Mouse (Mus musculus) hindbrain, embryonic 12.5 days (tissue): ENCODE data around the gene Fras1. TPM values are rescaled to one million over a fixed set of nuclear protein-coding genes. Genes with fewer than 3 reads are reported as not detected.

ENCODE experiments used
- ATAC-seq: fragments of 200-750 bp; cut with Nextera tagmentation; 2 replicates; pipeline ENCODE4 v1.8.0; 2017; ENCODE audit warnings: moderate TSS enrichment; ENCODE audit not compliant: low FRiP score
- H3K27ac ChIP-seq: fragments of 300-500 bp; sonication (generic); 2 replicates; pipeline ENCODE4 v1.5.1; 2016; ENCODE audit warnings: mild to moderate bottlenecking
- H3K27me3 ChIP-seq: fragments of 300-500 bp; sonication (generic); 2 replicates; pipeline ENCODE4 v1.6.1; 2016; ENCODE audit warnings: mild to moderate bottlenecking
- H3K36me3 ChIP-seq: fragments of 300-500 bp; sonication (generic); 2 replicates; pipeline ENCODE4 v1.6.1; 2016; ENCODE audit warnings: mild to moderate bottlenecking
- H3K4me1 ChIP-seq: fragments of 300-500 bp; sonication (generic); 2 replicates; pipeline ENCODE4 v1.6.1; 2016
- H3K4me2 ChIP-seq: fragments of 300-500 bp; sonication (generic); replicated peaks from 2 replicates; pipeline ENCODE4 v1.6.1; 2016; ENCODE audit warnings: mild to moderate bottlenecking
- H3K4me3 ChIP-seq: fragments of 300-500 bp; sonication (generic); 2 replicates; pipeline ENCODE4 v1.5.1; 2016; ENCODE audit warnings: mild to moderate bottlenecking
- H3K9ac ChIP-seq: fragments of 300-500 bp; sonication (generic); 2 replicates; pipeline ENCODE4 v1.6.1; 2016; ENCODE audit warnings: mild to moderate bottlenecking, moderate library complexity
- H3K9me3 ChIP-seq: fragments of 300-500 bp; sonication (generic); replicated peaks from 2 replicates; pipeline ENCODE4 v1.6.1; 2016; ENCODE audit warnings: mild to moderate bottlenecking
- WGBS: fragments of 180-500 bp; shearing (Covaris S2); methylation state at CpG from one replicate; pipeline ENCODE4 v1.1.7; 2016; 5-methylcytosine and 5-hydroxymethylcytosine counted together
- polyA plus RNA-seq: library from polyadenylated mRNA; unstranded; fragments of >200 nt; fragmentation: Nextera tagmentation; extraction: Ambion mirVana; gene quantifications from 2 replicates; pipeline ENCODE4 v1.2.1, GENCODE M21; 2016

Fras1 gene
- polyA plus RNA-seq, 1 experiment from 2014 or later, result 13.4 TPM

DNA sequence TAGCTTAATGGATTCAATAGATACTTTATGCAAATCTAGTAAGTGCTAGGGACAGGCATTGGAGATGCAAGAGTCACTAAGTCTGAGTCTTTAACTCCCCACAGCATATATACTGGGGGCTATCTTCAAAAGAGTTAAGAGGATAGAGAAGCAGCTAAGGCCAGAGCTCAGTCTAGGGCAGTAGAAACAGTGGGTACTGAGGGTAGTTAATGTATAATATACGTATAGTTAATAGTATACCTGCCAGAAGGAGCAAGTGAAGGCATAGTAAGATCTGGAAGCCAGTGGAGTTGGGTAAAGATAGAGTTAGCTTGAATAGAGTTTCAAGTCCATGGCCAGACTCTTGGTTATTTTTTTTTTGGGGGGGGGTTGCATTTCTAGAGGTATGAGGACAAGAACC, 128.6 kb downstream of the Fras1 start:
- H3K9ac ChIP-seq, result no peak overlapping the region
- no peak overlapping the region for H3K4me3 ChIP-seq
- H3K36me3 ChIP-seq, result no peaks in the 10 kb centered on the region
- no peak overlapping the region for H3K4me2 ChIP-seq
- H3K27me3 ChIP-seq, result no peaks in the 10 kb centered on the region
- H3K27ac ChIP-seq, result no peak overlapping the region
- H3K9me3 ChIP-seq, result no peaks in the 10 kb centered on the region
- H3K4me1 ChIP-seq, result no peaks in the 10 kb centered on the region
- WGBS, result 82% methylated on average over 1 of the region's 1 CpGs
- no peak for ATAC-seq

DNA sequence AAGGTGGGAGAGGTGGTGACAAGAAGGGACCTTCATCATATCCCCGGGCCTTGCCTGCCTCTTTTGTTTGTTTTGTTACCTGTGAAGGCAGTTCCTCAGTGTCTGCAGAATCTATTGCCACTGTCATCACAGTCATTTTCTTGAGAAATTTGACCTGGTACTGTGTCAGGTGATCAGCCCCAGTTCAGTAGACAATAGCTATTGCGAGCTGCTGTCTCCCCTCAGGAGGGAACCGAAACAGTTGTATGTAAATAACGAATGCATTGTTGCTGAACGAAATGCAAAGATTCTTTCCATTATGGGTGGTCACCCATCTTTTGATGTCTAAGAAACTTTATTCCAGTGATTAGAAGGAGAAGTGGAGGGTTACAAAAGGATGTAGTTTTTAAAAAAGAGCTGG, 137.2 kb downstream of the Fras1 start:
- no peaks in the 10 kb centered on the region for H3K4me1 ChIP-seq
- 83% methylated on average over 5 of the region's 5 CpGs for WGBS
- no peak overlapping the region for H3K9ac ChIP-seq
- H3K27ac ChIP-seq, result no peak overlapping the region
- no peak for ATAC-seq
- H3K36me3 ChIP-seq, result no peaks in the 10 kb centered on the region
- H3K9me3 ChIP-seq, result no peaks in the 10 kb centered on the region
- no peak overlapping the region for H3K4me2 ChIP-seq
- no peaks in the 10 kb centered on the region for H3K27me3 ChIP-seq
- no peak overlapping the region for H3K4me3 ChIP-seq

DNA sequence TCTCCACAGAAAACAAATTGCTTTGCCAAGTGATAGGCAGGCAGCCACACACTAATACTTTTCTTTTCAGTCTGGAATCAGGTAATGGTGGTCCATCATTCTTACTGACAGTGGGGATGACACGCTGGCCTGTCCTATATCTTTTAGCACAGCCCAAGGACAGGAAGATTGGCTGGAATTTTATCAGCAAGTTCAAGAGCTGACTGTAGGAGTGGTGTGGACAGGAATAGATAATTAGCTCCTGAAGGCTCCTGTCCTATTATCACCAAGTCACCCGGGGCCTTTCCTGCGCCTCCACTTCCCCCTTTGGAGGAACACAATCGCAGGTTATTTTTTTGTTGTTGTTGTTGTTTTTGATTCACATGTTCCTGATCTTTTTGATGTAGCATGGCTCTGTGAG, 139.6 kb downstream of the Fras1 start:
- Histone ChIP-seq H3K27ac (no peak overlapping the region), H3K4me1 (no peaks in the 10 kb centered on the region), H3K4me2 (no peak overlapping the region), H3K4me3 (no peak overlapping the region), H3K9me3 (no peaks in the 10 kb centered on the region), H3K27me3 (no peaks in the 10 kb centered on the region), H3K36me3 (no peaks in the 10 kb centered on the region), H3K9ac (no peak overlapping the region)
- 83% methylated on average over 4 of the region's 4 CpGs for WGBS
- no peak for ATAC-seq

DNA sequence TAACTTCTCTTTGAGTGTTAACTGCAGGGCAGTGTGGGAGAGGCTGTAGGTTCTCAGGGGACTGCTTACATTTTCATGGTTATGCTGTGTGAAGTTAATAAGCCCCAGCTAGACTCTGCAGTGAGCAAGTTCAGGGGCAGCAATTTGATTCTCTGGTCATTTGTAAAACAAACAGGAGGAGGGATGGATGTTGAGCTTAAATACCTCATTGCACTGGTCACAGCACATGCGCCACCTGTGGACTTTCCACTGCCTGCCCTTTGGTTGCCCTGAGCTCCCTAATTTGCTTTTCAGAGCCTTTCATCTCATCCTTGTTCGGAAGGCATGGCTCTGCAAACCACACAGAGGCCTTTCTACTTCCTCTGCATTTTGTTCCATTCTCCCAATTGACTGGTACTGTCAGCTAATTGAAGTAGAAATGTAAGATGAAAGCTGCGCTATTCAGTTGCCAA, 142.1 kb downstream of the Fras1 start:
- H3K9ac ChIP-seq, result no peak overlapping the region
- no peak overlapping the region for H3K4me2 ChIP-seq
- H3K4me1 ChIP-seq, result no peaks in the 10 kb centered on the region; the same call in 1 of the 2 replicates
- H3K4me3 ChIP-seq, result no peak overlapping the region
- no peaks in the 10 kb centered on the region for H3K9me3 ChIP-seq
- no peaks in the 10 kb centered on the region for H3K36me3 ChIP-seq
- no peaks in the 10 kb centered on the region for H3K27me3 ChIP-seq
- ATAC-seq, result no peak
- 65% methylated on average over 3 of the region's 3 CpGs for WGBS
- no peak overlapping the region for H3K27ac ChIP-seq

DNA sequence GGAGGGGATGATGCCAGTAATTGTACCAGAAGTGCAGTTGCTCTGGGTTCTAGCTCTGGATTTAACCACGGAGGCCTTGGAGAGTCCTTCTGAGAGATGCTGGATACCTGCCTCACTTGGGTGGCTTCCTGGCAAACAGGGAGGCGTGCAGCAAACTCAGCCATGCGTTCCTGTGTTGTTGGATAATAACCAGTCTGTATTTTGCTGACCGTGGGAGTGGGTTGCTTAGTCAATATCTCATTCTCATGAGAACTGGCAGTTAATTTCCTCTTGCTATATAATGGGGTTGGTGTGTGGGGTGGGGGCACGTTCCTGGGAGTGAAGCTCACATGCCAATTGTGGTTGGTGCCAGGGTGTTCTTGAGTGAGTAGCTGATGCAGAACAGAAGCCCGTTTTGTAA, 142.6 kb downstream of the Fras1 start:
- Histone ChIP-seq H3K27me3 (no peaks in the 10 kb centered on the region), H3K4me1 (no peaks in the 10 kb centered on the region; the same call in 1 of the 2 replicates), H3K4me2 (no peak overlapping the region), H3K4me3 (no peak overlapping the region), H3K36me3 (no peaks in the 10 kb centered on the region), H3K9me3 (no peaks in the 10 kb centered on the region), H3K9ac (no peak overlapping the region), H3K27ac (no peak overlapping the region)
- no peak for ATAC-seq
- WGBS, result 79% methylated on average over 6 of the region's 6 CpGs

DNA sequence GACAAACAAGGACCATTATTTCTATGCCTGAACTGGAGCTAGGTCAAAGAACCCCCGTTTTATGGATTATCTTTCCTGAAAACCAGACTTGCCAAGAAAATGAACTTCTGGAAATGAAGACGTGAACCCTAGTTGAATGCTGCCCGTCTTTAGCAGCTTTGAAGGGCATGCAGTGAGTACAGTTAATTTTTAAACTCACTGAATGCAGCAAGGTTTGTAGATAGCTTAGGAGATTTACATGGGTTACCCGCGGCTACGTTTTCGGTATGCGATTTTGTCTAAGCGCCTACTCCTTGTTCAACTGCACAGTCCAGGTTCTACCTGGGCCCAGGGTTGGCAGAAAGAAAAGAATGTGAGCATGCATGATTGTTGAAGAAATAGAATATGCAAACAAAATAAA, 147.8 kb downstream of the Fras1 start:
- Histone ChIP-seq H3K27ac (no peak overlapping the region), H3K27me3 (no peaks in the 10 kb centered on the region), H3K4me2 (no peak overlapping the region), H3K9me3 (no peaks in the 10 kb centered on the region), H3K36me3 (no peaks in the 10 kb centered on the region), H3K4me3 (no peak overlapping the region), H3K9ac (no peak overlapping the region), H3K4me1 (no peaks in the 10 kb centered on the region; the same call in 1 of the 2 replicates)
- WGBS, result 83% methylated on average over 9 of the region's 9 CpGs
- ATAC-seq, result no peak

DNA sequence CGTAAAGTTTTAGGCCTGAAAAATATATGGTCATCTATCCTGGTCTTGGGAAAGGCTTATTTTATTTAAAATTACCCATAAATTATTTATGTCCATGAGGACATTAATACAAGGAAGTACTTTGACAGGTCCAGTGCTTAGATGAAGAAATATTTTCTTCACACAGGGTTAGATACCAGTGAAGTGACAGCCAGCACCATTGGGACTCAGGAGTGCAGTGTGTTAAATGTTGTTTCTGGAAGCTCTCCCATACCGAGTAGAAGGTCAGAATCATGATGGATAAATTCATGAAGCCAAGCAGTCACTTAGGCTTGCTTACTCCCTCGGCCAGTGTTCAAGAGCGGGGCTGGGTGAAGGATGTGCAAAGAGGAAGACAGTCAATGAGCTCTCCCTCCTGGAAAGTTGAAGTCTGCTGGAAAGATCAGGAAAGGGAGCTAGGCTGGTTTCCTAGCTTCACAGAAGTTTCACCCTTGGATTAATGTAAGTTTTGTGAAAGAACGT, 149.2 kb downstream of the Fras1 start:
- no peak overlapping the region for H3K27ac ChIP-seq
- WGBS, result 90% methylated on average over 5 of the region's 5 CpGs
- no peak for ATAC-seq
- no peaks in the 10 kb centered on the region for H3K9me3 ChIP-seq
- no peak overlapping the region for H3K9ac ChIP-seq
- no peak overlapping the region for H3K4me2 ChIP-seq
- no peaks in the 10 kb centered on the region for H3K36me3 ChIP-seq
- no peaks in the 10 kb centered on the region for H3K27me3 ChIP-seq
- no peaks in the 10 kb centered on the region; the same call in 1 of the 2 replicates for H3K4me1 ChIP-seq
- H3K4me3 ChIP-seq, result no peak overlapping the region

DNA sequence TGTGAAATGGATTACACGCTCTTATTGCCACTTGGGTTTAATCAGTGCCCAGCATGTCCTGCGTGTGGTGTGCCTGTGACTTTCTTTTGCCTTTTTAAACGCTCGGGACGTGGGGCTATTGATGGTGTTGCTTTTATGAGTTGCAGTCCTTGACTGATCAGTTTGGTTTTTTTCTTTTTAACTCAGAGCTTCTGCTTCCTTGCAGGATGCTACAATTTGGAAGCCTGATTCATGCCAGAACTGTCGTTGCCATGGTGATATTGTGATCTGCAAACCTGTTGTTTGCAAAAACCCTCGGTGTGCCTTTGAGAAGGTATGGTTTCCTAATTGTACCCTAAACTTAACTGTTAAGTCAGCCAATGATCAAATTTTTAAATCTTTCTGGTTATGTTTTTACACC, 154.5 kb downstream of the Fras1 start:
- Histone ChIP-seq H3K27ac (no peak overlapping the region), H3K9ac (no peak overlapping the region), H3K27me3 (no peaks in the 10 kb centered on the region), H3K4me1 (no peaks in the 10 kb centered on the region), H3K9me3 (no peaks in the 10 kb centered on the region), H3K36me3 (no peaks in the 10 kb centered on the region), H3K4me2 (no peak overlapping the region), H3K4me3 (no peak overlapping the region)
- no peak for ATAC-seq
- 51% methylated on average over 7 of the region's 7 CpGs for WGBS

DNA sequence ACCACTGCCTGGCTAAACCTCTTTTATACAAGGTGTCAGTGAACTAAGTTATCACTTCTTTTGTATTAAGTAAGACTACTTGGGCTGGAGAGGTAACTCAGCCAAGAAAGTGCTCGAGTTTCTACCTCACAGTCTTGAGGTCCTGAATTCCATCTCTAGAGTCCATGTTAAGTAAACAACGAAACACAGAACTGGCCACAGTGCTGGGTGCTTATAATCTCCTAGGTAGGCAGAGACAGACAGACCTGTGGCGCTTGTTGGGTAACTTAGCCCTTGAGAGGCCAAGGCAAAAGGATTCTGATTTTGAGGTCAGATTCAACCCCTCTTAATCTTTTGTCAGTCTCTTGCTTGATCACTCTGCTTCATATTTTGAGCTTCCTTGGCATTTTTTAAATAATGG, 156.8 kb downstream of the Fras1 start:
- Histone ChIP-seq H3K4me1 (no peaks in the 10 kb centered on the region), H3K27me3 (no peaks in the 10 kb centered on the region), H3K9me3 (no peaks in the 10 kb centered on the region), H3K36me3 (no peaks in the 10 kb centered on the region), H3K27ac (no peak overlapping the region), H3K4me3 (no peak overlapping the region), H3K9ac (no peak overlapping the region), H3K4me2 (no peak overlapping the region)
- WGBS, result 82% methylated on average over 3 of the region's 3 CpGs
- no peak for ATAC-seq

DNA sequence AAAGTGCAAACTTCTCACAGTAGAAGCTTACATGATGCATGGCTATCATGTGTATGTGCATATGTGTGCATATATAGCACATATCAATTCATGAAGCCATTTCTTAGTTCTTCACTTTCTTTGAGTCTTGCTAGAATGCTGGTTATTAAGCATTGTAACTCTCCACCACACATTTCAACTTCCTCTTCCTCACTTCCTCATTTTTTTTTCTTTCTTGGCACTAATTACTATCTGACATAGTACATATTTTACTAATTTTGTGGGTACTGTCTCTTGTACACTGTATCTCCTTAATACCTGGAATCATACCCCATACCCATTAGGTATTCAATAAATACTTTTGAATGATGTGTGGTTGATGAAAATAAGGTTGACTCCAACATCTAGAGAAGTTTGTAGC, 158.2 kb downstream of the Fras1 start:
- H3K27ac ChIP-seq, result no peak overlapping the region
- no peaks in the 10 kb centered on the region for H3K27me3 ChIP-seq
- no peak overlapping the region for H3K4me3 ChIP-seq
- H3K4me1 ChIP-seq, result no peaks in the 10 kb centered on the region
- no peaks in the 10 kb centered on the region for H3K9me3 ChIP-seq
- H3K4me2 ChIP-seq, result no peak overlapping the region
- H3K9ac ChIP-seq, result no peak overlapping the region
- ATAC-seq, result no peak
- H3K36me3 ChIP-seq, result no peaks in the 10 kb centered on the region

DNA sequence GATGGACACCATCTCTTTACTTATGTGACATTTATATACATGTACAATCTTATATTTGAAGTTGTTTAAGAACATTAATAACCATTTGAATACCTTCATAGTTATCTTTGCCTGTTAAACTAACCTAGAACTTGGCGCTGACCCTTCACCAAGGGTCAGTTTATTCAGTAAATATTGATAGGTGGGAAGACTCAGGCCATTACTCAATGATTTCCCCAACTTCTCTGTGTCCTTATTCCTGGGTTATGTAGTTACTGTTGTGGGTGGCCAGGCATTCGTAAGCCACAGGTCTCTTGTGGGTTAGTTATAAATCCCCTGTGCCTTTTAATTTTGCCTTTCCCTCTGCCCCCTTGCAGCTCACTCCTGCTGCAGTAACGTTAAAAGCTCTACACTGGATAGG, 162.8 kb downstream of the Fras1 start:
- H3K9ac ChIP-seq, result no peak overlapping the region
- H3K9me3 ChIP-seq, result no peaks in the 10 kb centered on the region
- 76% methylated on average over 3 of the region's 3 CpGs for WGBS
- no peaks in the 10 kb centered on the region for H3K4me1 ChIP-seq
- no peaks in the 10 kb centered on the region for H3K27me3 ChIP-seq
- H3K27ac ChIP-seq, result no peak overlapping the region
- H3K36me3 ChIP-seq, result no peaks in the 10 kb centered on the region
- H3K4me2 ChIP-seq, result no peak overlapping the region
- H3K4me3 ChIP-seq, result no peak overlapping the region
- no peak for ATAC-seq

DNA sequence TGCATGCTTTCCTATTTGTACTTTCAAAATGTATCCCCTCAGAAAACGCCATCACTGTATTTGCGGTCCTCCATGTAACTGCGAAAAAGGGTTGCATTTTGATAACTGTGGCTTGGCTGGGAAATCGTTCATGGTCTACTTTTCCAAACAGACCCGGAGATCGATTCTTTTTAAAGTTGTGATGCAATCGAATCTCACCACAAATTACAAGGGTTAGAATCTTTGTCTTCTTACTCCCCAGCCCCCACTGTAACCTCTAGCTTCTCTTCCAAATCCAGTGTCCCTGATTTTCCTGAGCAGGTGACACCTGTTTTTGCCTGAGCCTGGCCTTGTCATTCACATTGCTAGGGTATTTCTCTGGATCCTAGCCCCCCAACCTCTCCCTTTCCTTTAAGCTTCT, 163.2 kb downstream of the Fras1 start:
- H3K9me3 ChIP-seq, result no peaks in the 10 kb centered on the region
- no peaks in the 10 kb centered on the region for H3K27me3 ChIP-seq
- H3K4me1 ChIP-seq, result no peaks in the 10 kb centered on the region
- WGBS, result 90% methylated on average over 7 of the region's 7 CpGs
- H3K36me3 ChIP-seq, result no peaks in the 10 kb centered on the region
- H3K4me2 ChIP-seq, result no peak overlapping the region
- no peak overlapping the region for H3K9ac ChIP-seq
- no peak for ATAC-seq
- H3K27ac ChIP-seq, result no peak overlapping the region
- no peak overlapping the region for H3K4me3 ChIP-seq

DNA sequence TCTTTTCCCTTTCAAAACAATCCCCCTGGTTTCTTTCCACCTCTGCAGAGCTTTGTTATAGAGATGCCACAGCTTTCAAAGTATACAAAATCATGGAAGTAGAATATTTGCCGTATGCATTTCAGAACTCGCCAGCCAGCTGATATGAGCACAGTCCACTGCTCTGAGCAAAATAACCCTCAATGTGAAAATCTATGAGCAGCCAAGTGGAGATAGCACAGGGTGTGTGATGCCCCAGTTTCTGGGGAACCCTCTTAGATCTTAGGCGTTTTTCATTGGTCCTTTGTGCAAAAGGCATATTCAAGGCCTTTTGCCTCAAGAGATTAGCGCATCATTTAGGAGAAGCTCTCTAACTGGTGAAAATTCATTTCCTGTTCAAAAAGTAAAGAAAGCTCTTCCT, 170.4 kb downstream of the Fras1 start:
- Histone ChIP-seq H3K27ac (no peak overlapping the region), H3K9me3 (no peaks in the 10 kb centered on the region), H3K4me3 (no peak overlapping the region), H3K36me3 (no peaks in the 10 kb centered on the region), H3K9ac (no peak overlapping the region), H3K4me2 (no peak overlapping the region), H3K4me1 (no peaks in the 10 kb centered on the region), H3K27me3 (no peaks in the 10 kb centered on the region)
- ATAC-seq, result no peak
- WGBS, result 87% methylated on average over 4 of the region's 4 CpGs
